ENCODE assay signal across 17 mouse cellular contexts in the genomic region with DNA sequence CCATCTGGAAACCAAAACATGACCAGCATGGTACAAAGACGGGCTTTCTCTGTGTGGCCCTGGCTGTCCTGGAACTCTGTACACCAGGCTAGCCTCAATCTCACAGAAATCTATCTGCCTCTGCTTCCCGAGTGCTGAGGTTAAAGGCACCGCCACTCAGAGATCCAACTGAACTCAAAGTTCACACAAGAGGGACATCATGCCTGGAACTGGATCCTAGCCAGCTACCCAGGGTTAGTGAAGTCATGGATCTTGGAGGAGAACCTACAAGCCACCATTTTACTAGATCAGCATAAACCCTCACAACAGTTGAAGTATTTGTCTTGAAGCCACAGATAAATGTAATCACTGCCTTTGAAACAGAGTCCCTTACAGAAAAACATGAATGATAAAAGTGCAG.
"Had no signal": no experiment of that assay in that cellular context is flagged by ENCODE, and none has a peak within 500 bp of the region (broad histone marks: within the 10 kb centered on the region; RNA-seq: fewer than 3 reads in every experiment).

No protein-coding gene starts in this region.

- H3K27me3 ChIP-seq: lung, embryonic 15.5 days; midbrain, embryonic 12.5 days; neural tube, embryonic 12.5 days; stomach, embryonic 15.5 days had no signal

- H3K4me2 ChIP-seq: lung, embryonic 15.5 days; midbrain, embryonic 12.5 days; neural tube, embryonic 12.5 days; stomach, embryonic 15.5 days had no signal

- H3K27ac ChIP-seq: lung, embryonic 15.5 days; macrophage; midbrain, embryonic 12.5 days; neural tube, embryonic 12.5 days; stomach, embryonic 15.5 days; stomach, postnatal 0 days had no signal

- H3K9ac ChIP-seq: liver, postnatal 0 days; lung, embryonic 15.5 days; midbrain, embryonic 12.5 days; neural tube, embryonic 12.5 days; stomach, embryonic 15.5 days had no signal

- H3K4me1 ChIP-seq: lung, embryonic 15.5 days; megakaryocyte, embryonic 14.5 days; midbrain, embryonic 12.5 days; neural tube, embryonic 12.5 days; stomach, embryonic 15.5 days had no signal

- ATAC-seq: liver, postnatal 0 days; lung, postnatal 0 days had no signal

- H3K36me3 ChIP-seq: lung, embryonic 15.5 days; midbrain, embryonic 12.5 days; neural tube, embryonic 12.5 days; stomach, embryonic 15.5 days had no signal

- H3K4me3 ChIP-seq: lung, embryonic 15.5 days; megakaryocyte, embryonic 14.5 days; midbrain, embryonic 12.5 days; neural tube, embryonic 12.5 days; stomach, embryonic 15.5 days had no signal

- DNase-seq: liver, postnatal 0 days; lung, adult 2 months; lung, postnatal 14 days; lung, postnatal 36 days; midbrain, embryonic 14.5 days; right cerebral cortex, postnatal 14 days; thymus, adult 2 months; thymus, postnatal 25 days; thymus, postnatal 4 days had no signal

- H3K9me3 ChIP-seq: lung, embryonic 15.5 days; midbrain, embryonic 12.5 days; neural tube, embryonic 12.5 days; stomach, embryonic 15.5 days had no signal
